Mouse (Mus musculus) megakaryocyte, embryonic 14.5 days (primary cell): ENCODE measurements around the gene Nit2. TPM values are rescaled to one million over a fixed set of nuclear protein-coding genes. Genes with fewer than 3 reads are reported as not detected.

Experiments used
- H3K27me3 ChIP-seq: replicated peaks from 2 replicates; pipeline ENCODE3; 2012; ENCODE audit warnings: inconsistent platforms
- H3K36me3 ChIP-seq: replicated peaks from 2 replicates; pipeline ENCODE3; 2012; ENCODE audit warnings: low read length, inconsistent platforms, mixed read lengths
- H3K4me1 ChIP-seq: 2 replicates; pipeline ENCODE4 v1.6.1; 2012; ENCODE audit warnings: inconsistent platforms
- H3K4me3 ChIP-seq: replicated peaks from 2 replicates; pipeline ENCODE3; 2012; ENCODE audit warnings: moderate library complexity, mild to moderate bottlenecking, inconsistent platforms
- H3K9me3 ChIP-seq: 2 replicates; pipeline ENCODE4 v1.6.1; 2012; ENCODE audit warnings: inconsistent platforms
- FLI1 ChIP-seq: IDR thresholded peaks from 2 replicates; pipeline ENCODE4 v1.6.1; 2012; ENCODE audit warnings: low read length, inconsistent platforms, mixed read lengths
- GATA1 ChIP-seq: IDR thresholded peaks from 3 replicates; pipeline ENCODE4 v1.6.1; 2012; ENCODE audit warnings: mixed read lengths, low read length, inconsistent platforms, borderline replicate concordance
- polyA plus RNA-seq: library from polyadenylated mRNA; stranded (reverse); fragments of >175 nt; gene quantifications from 2 replicates; pipeline ENCODE4 v1.2.3, GENCODE M21; 2012; ENCODE audit warnings: low replicate concordance; ENCODE audit not compliant: insufficient read depth

Gene Nit2
- polyA plus RNA-seq, 1 experiment, result 5.7 TPM

GRCm38 (mm10) chr16:57132326-57132725 is 34.8 kb downstream of the Nit2 start:
- no peak for TF ChIP-seq GATA1
- no peak for TF ChIP-seq FLI1
- peaks cover 53% of the 10 kb centered on the region for H3K36me3 ChIP-seq

GRCm38 (mm10) chr16:57131544-57131943 is 35.6 kb downstream of the Nit2 start:
- Histone ChIP-seq H3K4me1 (peaks cover 49% of the 10 kb centered on the region), H3K27me3 (no peaks in the 10 kb centered on the region), H3K9me3 (no peaks in the 10 kb centered on the region), H3K36me3 (peaks cover 47% of the 10 kb centered on the region), H3K4me3 (no peak overlapping the region)
- TF ChIP-seq FLI1 (no peak), GATA1 (no peak)

More at GRCm38 (mm10) chr16:57132326-57132725, 34.8 kb downstream of the Nit2 start:
- Histone ChIP-seq H3K27me3 (no peaks in the 10 kb centered on the region), H3K9me3 (no peaks in the 10 kb centered on the region), H3K4me1 (peaks cover 47% of the 10 kb centered on the region), H3K4me3 (no peak overlapping the region)

GRCm38 (mm10) chr16:57130752-57131400 is 36.3 kb downstream of the Nit2 start:
- no peaks in the 10 kb centered on the region for H3K9me3 ChIP-seq
- peak overlapping the region; percentile 57 for H3K4me3 ChIP-seq
- peaks cover 53% of the 10 kb centered on the region for H3K4me1 ChIP-seq
- H3K36me3 ChIP-seq, result peaks cover 40% of the 10 kb centered on the region
- no peaks in the 10 kb centered on the region for H3K27me3 ChIP-seq
- no peak for TF ChIP-seq FLI1
- TF ChIP-seq GATA1, result no peak

- no peak overlapping the region for H3K4me3 ChIP-seq
- peaks cover 15% of the 10 kb centered on the region for H3K36me3 ChIP-seq
- TF ChIP-seq GATA1 (no peak), FLI1 (no peak)
- no peaks in the 10 kb centered on the region for H3K27me3 ChIP-seq
- no peaks in the 10 kb centered on the region for H3K9me3 ChIP-seq
- H3K4me1 ChIP-seq, result peaks cover 66% of the 10 kb centered on the region
These were observed 39.3 kb downstream of the Nit2 start for GRCm38 (mm10) chr16:57127825-57128224.

- peaks cover 11% of the 10 kb centered on the region for H3K36me3 ChIP-seq
- no peaks in the 10 kb centered on the region for H3K9me3 ChIP-seq
- peaks cover 57% of the 10 kb centered on the region for H3K4me1 ChIP-seq
- H3K4me3 ChIP-seq, result no peak overlapping the region
- TF ChIP-seq FLI1 (no peak), GATA1 (no peak)
- H3K27me3 ChIP-seq, result no peaks in the 10 kb centered on the region
These were observed 40.9 kb downstream of the Nit2 start for GRCm38 (mm10) chr16:57126268-57126667.

GRCm38 (mm10) chr16:57122682-57123445 is 44.3 kb downstream of the Nit2 start:
- Histone ChIP-seq H3K4me1 (peaks cover 40% of the 10 kb centered on the region), H3K9me3 (no peaks in the 10 kb centered on the region), H3K4me3 (peak overlapping the region; percentile 95), H3K36me3 (peaks cover 10% of the 10 kb centered on the region), H3K27me3 (no peaks in the 10 kb centered on the region)
- TF ChIP-seq GATA1, result no peak
- TF ChIP-seq FLI1, result no peak

- TF ChIP-seq FLI1, result no peak
- no peak for TF ChIP-seq GATA1
- Histone ChIP-seq H3K27me3 (no peaks in the 10 kb centered on the region), H3K4me3 (peak overlapping the region; percentile 95), H3K4me1 (peaks cover 41% of the 10 kb centered on the region), H3K36me3 (peaks cover 3% of the 10 kb centered on the region), H3K9me3 (no peaks in the 10 kb centered on the region)
These were observed 45.2 kb downstream of the Nit2 start for GRCm38 (mm10) chr16:57121816-57122415.

- Histone ChIP-seq H3K27me3 (no peaks in the 10 kb centered on the region), H3K36me3 (peaks cover 3% of the 10 kb centered on the region), H3K4me3 (peak within 1 kb of the TSS; percentile 95), H3K9me3 (no peaks in the 10 kb centered on the region), H3K4me1 (peaks cover 39% of the 10 kb centered on the region)
- no peak for TF ChIP-seq FLI1
- no peak for TF ChIP-seq GATA1
These were observed 46.0 kb downstream of the Nit2 start, which contains the start of gene Tomm70a for GRCm38 (mm10) chr16:57120913-57121815. Tomm70a (plus strand) TSS chr16:57121703.

GRCm38 (mm10) chr16:57117562-57117961 is 49.6 kb downstream of the Nit2 start:
- TF ChIP-seq FLI1 (no peak), GATA1 (no peak)
- no peaks in the 10 kb centered on the region for H3K9me3 ChIP-seq
- no peaks in the 10 kb centered on the region for H3K36me3 ChIP-seq
- H3K4me1 ChIP-seq, result peaks cover 15% of the 10 kb centered on the region
- peaks cover 5% of the 10 kb centered on the region for H3K27me3 ChIP-seq
- H3K4me3 ChIP-seq, result no peak overlapping the region
